Mouse (Mus musculus) adrenal gland, postnatal 14 days (tissue): ENCODE results near the gene C130050O18Rik. TPM values are rescaled to one million over a fixed set of nuclear protein-coding genes. Genes with fewer than 3 reads are reported as not detected.
"Not testable (repeated sequence)": the region's sequence is repeated elsewhere in the genome, so short reads cannot be mapped to it uniquely, and the experiment has no call there.

Experiments used
- DNase-seq: peaks from one replicate; pipeline ENCODE4 v3.0.0; 2021; ENCODE audit warnings: mixed read lengths
- total RNA-seq: library from RNA; stranded (reverse); gene quantifications from 2 replicates; pipeline ENCODE4 v1.2.3, GENCODE M21; 2021

C130050O18Rik gene
- total RNA-seq, 1 experiment from 2014 or later, result 0.30 TPM

DNA sequence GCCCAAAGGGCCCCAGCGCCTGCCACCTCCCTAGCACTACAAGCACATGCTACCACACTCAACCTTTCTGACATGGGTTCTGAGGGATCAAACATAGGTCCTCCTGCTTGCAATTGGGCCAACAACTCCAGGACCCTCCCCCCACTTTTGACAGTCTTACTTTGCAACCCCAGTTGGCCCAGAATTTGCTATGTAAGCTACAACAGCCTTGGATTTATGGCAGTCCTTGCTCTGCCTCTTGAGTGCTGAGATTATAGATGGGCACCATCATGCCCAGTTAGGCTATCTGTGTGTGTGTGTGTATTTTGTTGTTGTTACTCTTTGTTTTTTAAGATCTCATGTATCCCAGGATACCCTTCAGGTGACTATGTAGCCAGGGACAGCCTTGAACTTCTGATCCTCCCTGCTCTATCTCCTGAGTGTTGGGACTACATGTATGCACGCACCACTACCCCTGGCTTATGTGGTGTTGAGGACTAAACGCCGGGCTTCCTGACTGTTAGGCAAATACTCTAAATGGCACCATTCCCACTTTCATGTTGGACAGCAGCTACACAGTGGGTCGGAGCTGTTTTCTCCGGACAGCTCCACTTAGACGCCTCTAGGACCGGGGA is 25.2 kb upstream of the C130050O18Rik start:
- DNase-seq, result no peak

DNA sequence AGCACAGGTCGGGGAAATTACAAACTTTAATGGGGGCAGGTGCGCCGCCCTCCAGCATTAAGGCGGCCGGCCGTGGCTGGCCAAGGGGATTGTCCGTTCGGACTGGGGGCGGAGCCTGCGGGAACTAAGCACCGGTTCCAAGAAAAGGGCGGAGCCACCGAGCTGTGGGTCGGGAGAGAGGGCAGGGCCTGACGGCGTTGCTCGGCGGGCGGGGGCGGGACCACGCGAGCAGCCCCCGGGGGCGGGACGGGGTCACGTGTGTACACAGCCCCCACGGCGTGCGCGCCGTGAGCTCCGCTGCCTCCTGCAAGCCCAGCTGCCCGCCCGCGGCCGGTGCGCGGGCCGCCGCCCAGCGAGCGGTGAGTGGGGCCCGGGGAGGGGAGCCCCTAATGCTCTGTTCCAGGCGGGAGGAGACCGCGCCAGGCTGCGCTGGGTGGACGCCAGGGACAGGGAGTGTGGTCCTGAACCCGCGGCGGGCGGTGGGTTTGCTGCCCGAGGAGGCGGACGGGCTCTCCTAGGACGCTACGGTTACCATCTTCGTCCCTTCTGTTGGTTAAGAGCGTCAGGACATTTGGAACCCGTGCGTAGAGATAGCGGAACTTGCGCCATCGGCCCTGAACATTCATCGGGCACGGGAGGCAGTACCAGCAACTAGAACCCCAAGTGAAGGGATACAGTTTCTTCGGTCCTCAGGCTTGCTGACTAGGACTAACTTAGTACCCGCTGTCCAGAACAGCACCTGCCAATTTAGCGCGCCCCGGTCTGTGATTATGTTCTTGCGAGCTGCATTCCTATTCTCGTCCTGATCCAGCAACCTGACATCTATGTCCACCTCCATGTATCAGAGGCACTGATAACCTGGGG is 24.5 kb upstream of the C130050O18Rik start:
- peak; percentile 98 for DNase-seq

GRCm38 (mm10) chr5:139381586-139382513 is 23.2 kb upstream of the C130050O18Rik start:
- no peak for DNase-seq

DNA sequence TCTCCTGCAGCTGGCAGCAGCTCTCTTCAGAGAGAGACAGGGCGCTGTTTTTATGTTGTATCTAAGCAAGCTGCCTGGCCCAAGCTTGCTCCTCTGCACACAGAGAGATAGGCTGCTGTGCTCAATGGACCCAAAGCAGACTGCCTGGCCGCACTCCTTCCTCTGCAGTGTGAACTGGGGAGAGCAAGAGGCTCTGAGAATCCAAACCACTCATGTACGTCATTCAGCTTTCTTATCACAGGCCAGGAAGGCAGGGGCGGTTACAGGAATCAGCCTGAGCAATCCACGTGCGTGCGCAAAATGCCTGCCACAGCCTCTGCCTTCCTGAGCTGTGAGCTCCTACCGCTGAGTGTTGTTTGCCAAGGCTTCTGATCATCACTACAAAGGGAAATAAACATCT is 22.3 kb upstream of the C130050O18Rik start:
- peak; percentile 59 for DNase-seq

DNA sequence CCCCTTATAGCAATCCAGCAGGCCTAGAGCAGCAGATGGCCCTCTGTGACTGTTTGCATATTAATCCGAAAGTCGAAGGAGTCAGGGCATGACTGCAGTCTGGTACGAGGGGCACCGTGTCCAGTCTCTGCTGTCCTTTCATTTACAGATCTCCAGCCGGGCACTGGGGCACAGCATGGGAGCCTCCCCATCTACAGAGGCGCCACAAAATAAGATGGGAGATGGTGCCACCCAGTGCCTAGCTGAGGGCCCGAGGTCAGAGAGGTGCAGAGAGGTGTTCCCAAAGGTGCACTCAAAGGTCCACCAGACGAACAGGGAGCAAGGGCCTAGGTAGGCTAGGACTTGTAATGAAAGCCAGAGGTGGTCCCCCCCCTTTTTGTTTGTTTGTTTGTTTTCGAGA is 21.8 kb upstream of the C130050O18Rik start:
- DNase-seq, result no peak

- peak; percentile 78 for DNase-seq
Observed at GRCm38 (mm10) chr5:139384531-139384930, 20.5 kb upstream of the C130050O18Rik start.

- DNase-seq, result no peak
Observed at GRCm38 (mm10) chr5:139386047-139386446, 19.0 kb upstream of the C130050O18Rik start.

DNA sequence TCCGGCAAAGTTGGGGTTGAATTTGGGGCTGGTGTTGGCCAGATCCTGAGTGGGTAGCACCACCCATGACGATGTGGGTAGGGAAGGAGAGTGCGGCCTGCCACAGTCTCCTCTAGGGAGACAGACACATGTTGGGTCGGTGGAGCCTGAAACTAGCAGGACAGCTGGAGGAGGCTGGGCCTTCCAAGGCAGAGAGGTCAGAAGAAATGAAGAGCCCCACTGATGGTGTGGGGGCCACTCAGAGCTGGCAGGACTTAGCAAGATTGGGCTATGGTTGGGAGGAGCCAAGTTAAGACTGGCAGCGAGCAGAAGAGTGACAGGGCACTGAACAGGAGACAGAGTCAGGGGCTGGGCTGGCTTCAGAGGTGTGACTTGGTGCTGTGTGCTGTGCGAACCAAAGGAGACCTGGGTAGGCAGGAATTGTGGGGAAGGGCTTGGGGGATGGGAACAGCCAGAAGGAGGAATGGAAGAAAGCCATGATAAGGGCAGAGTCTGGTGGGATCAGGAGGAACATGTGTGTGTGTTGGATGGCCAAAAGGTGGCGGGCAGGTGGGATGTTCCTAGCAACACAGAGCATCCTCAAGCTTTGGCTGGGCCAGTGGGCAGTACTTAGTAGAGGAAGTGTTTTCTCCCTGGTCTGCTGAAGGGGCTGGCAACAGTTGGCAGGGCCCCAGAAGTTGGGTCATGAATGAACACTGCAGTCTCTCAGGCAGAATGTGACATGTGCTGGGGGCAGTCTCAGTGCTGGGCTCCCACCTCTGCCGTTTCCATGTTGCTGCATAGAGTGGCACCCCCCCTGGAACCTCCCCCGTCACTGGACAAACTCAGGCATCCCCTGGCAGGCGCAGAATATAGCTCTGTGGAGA is 17.5 kb upstream of the C130050O18Rik start:
- peak; percentile 64 for DNase-seq

- DNase-seq, result no peak
Observed at GRCm38 (mm10) chr5:139388195-139388570, 16.9 kb upstream of the C130050O18Rik start.

- no peak for DNase-seq
Observed at GRCm38 (mm10) chr5:139388694-139389675, 16.1 kb upstream of the C130050O18Rik start.

- DNase-seq, result peak; percentile 83
Observed at GRCm38 (mm10) chr5:139389676-139390061, 15.4 kb upstream of the C130050O18Rik start.

DNA sequence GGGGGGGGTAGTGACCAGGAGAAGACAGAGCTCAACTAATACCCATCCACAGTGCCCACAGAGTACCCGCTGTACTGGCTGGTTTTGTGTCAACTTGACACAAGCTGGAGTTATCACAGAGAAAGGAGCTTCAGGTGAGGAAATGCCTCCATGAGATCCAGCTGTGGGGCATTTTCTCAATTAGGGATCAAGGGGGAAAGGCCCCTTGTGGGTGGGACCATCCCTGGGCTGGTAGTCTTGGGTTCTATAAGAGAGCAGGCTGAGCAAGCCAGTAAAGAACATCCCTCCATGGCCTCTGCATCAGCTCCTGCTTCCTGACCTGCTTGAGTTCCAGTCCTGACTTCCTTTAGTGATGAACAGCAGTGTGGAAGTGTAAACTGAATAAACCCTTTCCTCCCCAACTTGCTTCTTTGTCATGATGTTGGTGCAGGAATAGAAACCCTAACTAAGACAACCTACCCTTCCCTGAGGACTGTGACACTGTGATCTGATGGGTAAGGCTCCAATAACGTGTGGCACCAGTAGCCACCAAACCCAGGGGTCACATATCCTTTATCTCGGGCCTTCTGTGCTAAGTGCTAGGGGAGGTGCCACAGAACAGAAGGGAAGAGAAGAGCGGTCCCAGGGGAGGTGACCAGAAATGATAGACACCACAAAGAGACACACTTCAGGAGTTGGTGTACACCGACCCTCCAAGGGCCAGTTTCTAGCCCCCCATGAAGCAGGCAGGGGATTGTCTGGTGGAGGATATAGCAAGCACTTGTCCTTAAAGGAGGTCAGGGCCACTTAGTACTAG is 14.6 kb upstream of the C130050O18Rik start:
- not testable (repeated sequence) for DNase-seq

GRCm38 (mm10) chr5:139391309-139391990 is 13.6 kb upstream of the C130050O18Rik start:
- no peak for DNase-seq

DNA sequence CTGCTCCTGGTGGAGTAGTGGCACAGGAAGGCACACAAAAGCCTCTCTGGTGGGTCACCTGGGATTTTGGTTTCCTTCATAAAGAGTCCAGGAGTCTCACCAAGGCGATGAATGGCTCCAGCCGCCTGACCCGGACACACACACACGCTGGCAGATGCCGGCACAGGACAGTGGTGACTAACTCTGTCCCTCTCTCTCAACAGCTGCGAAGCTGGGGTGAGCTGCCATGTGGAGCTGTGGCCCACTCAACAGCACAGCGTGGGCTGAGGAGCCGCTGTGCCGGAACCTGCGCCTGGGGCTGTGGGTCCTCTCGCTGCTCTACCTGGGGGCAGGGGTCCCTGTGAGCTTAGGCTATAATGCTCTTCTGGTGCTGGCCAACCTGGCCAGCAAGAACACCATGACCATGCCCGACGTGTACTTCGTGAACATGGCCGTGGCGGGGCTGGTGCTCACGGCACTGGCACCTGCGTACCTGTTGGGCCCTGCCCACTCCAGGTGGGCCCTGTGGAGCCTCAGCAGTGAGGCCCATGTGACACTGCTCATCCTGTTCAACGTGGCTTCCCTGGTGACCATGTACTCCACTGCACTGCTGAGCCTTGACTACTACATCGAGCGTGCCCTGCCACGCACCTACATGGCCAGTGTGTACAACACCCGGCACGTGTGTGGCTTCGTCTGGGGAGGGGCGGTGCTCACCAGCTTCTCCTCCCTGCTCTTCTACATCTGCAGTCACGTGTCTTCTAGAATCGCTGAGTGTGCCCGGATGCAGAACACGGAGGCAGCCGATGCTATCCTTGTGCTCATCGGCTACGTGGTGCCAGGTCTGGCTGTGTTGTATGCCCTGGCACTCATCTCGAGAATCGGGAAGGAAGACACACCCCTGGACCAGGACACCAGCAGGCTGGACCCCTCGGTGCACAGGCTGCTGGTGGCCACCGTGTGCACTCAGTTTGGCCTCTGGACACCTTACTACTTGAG is 12.6 kb upstream of the C130050O18Rik start:
- DNase-seq, result no peak

DNA sequence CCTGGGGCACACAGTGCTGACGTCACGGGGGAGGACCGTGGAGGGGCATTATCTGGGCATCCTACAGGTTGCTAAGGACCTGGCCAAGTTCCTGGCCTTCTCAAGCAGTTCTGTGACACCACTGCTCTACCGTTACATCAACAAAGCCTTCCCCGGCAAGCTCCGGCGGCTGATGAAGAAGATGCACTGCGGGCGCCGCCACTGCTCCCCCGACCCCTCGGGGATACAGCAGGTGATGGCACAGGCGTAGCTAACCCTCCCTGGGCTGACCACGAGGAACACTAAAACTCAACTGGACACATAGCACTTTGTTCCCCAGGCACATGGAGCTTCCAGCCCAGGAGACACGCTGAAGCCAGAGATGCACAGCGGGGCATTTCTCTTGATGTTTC is 11.9 kb upstream of the C130050O18Rik start:
- DNase-seq, result no peak

DNA sequence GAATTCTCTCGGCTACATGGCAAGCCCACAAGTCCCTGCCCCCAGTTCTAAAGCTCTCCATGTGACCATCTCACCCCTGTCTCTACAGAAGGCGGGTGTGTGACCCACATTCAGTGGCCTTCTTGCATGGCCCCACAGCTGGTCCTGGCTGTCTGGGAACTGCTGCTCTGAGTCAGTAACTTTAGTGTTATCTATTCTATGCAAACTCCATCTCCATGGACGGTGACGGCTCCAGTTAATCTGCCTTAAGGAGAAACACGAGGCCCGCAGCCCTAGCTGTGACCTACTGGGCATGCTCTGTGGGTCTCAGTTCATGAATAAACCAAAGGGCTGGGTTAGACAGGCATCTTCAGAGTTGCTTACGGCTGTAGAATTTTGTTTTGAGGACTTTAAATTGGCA is 10.7 kb upstream of the C130050O18Rik start:
- DNase-seq, result no peak

DNA sequence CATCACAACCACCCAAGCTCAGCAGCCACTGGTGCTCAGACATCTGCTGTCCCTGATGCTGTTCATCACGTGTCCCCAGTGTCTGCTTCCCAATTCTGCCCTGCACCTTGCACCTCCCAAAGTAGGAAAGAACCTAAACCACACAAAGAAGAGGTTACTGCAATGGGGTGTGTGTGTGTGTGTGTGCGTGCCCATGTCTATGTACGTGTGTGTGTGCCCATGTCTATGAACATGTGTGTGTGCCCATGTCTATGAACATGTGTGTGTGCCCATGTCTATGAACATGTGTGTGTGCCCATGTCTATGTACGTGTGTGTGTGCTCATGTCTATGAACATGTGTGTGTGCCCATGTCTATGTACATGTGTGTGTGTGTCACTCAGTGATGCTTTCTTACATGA is 9.6 kb upstream of the C130050O18Rik start:
- no peak for DNase-seq
